Mouse (Mus musculus): ENCODE measurements around the gene Ubn1.

Ubn1 gene

GRCm38 (mm10) chr16:5074341-5074740 is 24.5 kb downstream of the Ubn1 start:
- DNase-seq (ENCODE audit: low spot score): no peak

GRCm38 (mm10) chr16:5085196-5085595 is 35.3 kb downstream of the Ubn1 start:
- no peak for DNase-seq (ENCODE audit: low spot score)

GRCm38 (mm10) chr16:5086179-5086578 is 36.3 kb downstream of the Ubn1 start:
- DNase-seq (ENCODE audit: low spot score): no peak

- no peak for DNase-seq (ENCODE audit: low spot score)
Measured at GRCm38 (mm10) chr16:5089021-5089420, 39.2 kb downstream of the Ubn1 start.

GRCm38 (mm10) chr16:5093285-5093684 is 43.4 kb downstream of the Ubn1 start:
- DNase-seq (ENCODE audit: low spot score): no peak

- no peak for DNase-seq (ENCODE audit: low spot score)
Measured at GRCm38 (mm10) chr16:5096504-5096903, 46.6 kb downstream of the Ubn1 start.

GRCm38 (mm10) chr16:5101000-5101399 is 51.1 kb downstream of the Ubn1 start:
- no peak for DNase-seq (ENCODE audit: low spot score)

- DNase-seq (ENCODE audit: low spot score): no peak
Measured at GRCm38 (mm10) chr16:5109877-5110276, 60.0 kb downstream of the Ubn1 start.

GRCm38 (mm10) chr16:5111021-5111420 is 61.2 kb downstream of the Ubn1 start:
- no peak for DNase-seq (ENCODE audit: low spot score)

- peak; percentile 39 for DNase-seq (ENCODE audit: low spot score)
Measured at GRCm38 (mm10) chr16:5113002-5113550, 63.2 kb downstream of the Ubn1 start.

GRCm38 (mm10) chr16:5113582-5113981 is 63.7 kb downstream of the Ubn1 start:
- peak; percentile 39 for DNase-seq (ENCODE audit: low spot score)

GRCm38 (mm10) chr16:5119385-5119784 is 69.5 kb downstream of the Ubn1 start:
- DNase-seq (ENCODE audit: low spot score): no peak

- no peak for DNase-seq (ENCODE audit: low spot score)
Measured at GRCm38 (mm10) chr16:5119845-5120244, 70.0 kb downstream of the Ubn1 start.

- no peak for DNase-seq (ENCODE audit: low spot score)
Measured at GRCm38 (mm10) chr16:5123476-5123875, 73.6 kb downstream of the Ubn1 start.

- DNase-seq (ENCODE audit: low spot score): peak; percentile 39
Measured at GRCm38 (mm10) chr16:5130196-5130595, 80.3 kb downstream of the Ubn1 start.

GRCm38 (mm10) chr16:5130766-5131165 is 80.9 kb downstream of the Ubn1 start:
- DNase-seq (ENCODE audit: low spot score): peak; percentile 69

GRCm38 (mm10) chr16:5131251-5131922 is 81.5 kb downstream of the Ubn1 start:
- no peak for DNase-seq (ENCODE audit: low spot score)

- DNase-seq (ENCODE audit: low spot score): no peak
Measured at GRCm38 (mm10) chr16:5132401-5132801, 82.5 kb downstream of the Ubn1 start, which contains the start of gene Ppl. Gene Ppl, minus strand, starts transcription at chr16:5132421.

GRCm38 (mm10) chr16:5134623-5135330 is 84.9 kb downstream of the Ubn1 start:
- peak; percentile 58 for DNase-seq (ENCODE audit: low spot score)

GRCm38 (mm10) chr16:5135551-5136261 is 85.8 kb downstream of the Ubn1 start:
- peak; percentile 48 for DNase-seq (ENCODE audit: low spot score)

Measured in adipocyte (in vitro differentiated cells).